Mouse (Mus musculus): ENCODE measurements around the gene Ndufs7. TPM values are rescaled to one million over a fixed set of nuclear protein-coding genes. Genes with fewer than 3 reads are reported as not detected.

Ndufs7 gene
- polyA plus RNA-seq, 1 experiment: 647 TPM

GRCm38 (mm10) chr10:80295618-80296425, 46.9 kb downstream of the Ndufs7 start, which contains the start of gene Apc2:
Gene Apc2 (plus strand): TSS chr10:80295977.
- H3K27me3 ChIP-seq (ENCODE audit: control insufficient read depth, insufficient read depth, low read length): peaks cover 10% of the 10 kb centered on the region; the same call in 1 of the 2 replicates
- TF ChIP-seq CTCF (IDR thresholded peaks at IDR 0.05; ENCODE audit: borderline replicate concordance, control insufficient read depth, extremely low read depth, insufficient read depth, low read length, poor library complexity) (peak; percentile 69; the same call in 1 of the 2 replicates), POLR2A (IDR thresholded peaks at IDR 0.05; ENCODE audit: control insufficient read depth, extremely low read depth, insufficient read depth, low read length, poor library complexity) (no peak; the same call in 1 of the 2 replicates)
- H3K36me3 ChIP-seq (ENCODE audit: control insufficient read depth, insufficient read depth, low read length): peaks cover 14% of the 10 kb centered on the region
- no peak within 1 kb of the TSS for H3K27ac ChIP-seq (ENCODE audit: control insufficient read depth, insufficient read depth, low read length)
- peaks cover 17% of the 10 kb centered on the region for H3K4me1 ChIP-seq (replicated peaks; ENCODE audit: control insufficient read depth, insufficient read depth, low read length)
- 9% methylated on average over 26 of the region's 26 CpGs for WGBS
- peak; percentile 70 for DNase-seq
- H3K4me3 ChIP-seq (ENCODE audit: control insufficient read depth, insufficient read depth, low read length): peak within 1 kb of the TSS; percentile 35

DNA sequence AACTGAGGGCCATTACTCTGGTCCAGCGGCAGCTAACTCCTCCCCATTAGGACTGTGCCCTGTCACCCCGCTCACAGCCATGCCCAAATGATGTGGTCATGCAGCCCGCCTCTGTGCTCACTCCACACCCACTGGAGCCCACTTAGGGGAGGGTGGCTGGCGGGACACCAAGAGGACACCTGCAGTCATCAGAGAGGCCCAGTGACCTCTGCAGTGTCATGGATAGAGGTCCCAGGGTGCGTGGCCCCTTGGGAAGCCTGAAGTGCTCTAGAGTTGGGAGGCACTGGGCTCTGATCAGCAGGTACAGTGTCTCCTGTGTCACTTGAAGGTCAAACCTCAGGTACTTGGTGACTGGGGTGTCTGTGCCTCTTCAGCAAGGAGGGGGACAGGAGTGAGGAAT, 47.9 kb downstream of the Ndufs7 start:
- no peak for DNase-seq
- no peak overlapping the region for H3K27ac ChIP-seq (ENCODE audit: control insufficient read depth, insufficient read depth, low read length)
- no peak overlapping the region for H3K4me3 ChIP-seq (ENCODE audit: control insufficient read depth, insufficient read depth, low read length)
- H3K27me3 ChIP-seq (ENCODE audit: control insufficient read depth, insufficient read depth, low read length): peaks cover 10% of the 10 kb centered on the region; the same call in 1 of the 2 replicates
- WGBS: 87% methylated on average over 5 of the region's 5 CpGs
- peaks cover 16% of the 10 kb centered on the region for H3K4me1 ChIP-seq (replicated peaks; ENCODE audit: control insufficient read depth, insufficient read depth, low read length)
- TF ChIP-seq CTCF (IDR thresholded peaks at IDR 0.05; ENCODE audit: borderline replicate concordance, control insufficient read depth, extremely low read depth, insufficient read depth, low read length, poor library complexity) (no peak), POLR2A (IDR thresholded peaks at IDR 0.05; ENCODE audit: control insufficient read depth, extremely low read depth, insufficient read depth, low read length, poor library complexity) (no peak)
- peaks cover 14% of the 10 kb centered on the region for H3K36me3 ChIP-seq (ENCODE audit: control insufficient read depth, insufficient read depth, low read length)

DNA sequence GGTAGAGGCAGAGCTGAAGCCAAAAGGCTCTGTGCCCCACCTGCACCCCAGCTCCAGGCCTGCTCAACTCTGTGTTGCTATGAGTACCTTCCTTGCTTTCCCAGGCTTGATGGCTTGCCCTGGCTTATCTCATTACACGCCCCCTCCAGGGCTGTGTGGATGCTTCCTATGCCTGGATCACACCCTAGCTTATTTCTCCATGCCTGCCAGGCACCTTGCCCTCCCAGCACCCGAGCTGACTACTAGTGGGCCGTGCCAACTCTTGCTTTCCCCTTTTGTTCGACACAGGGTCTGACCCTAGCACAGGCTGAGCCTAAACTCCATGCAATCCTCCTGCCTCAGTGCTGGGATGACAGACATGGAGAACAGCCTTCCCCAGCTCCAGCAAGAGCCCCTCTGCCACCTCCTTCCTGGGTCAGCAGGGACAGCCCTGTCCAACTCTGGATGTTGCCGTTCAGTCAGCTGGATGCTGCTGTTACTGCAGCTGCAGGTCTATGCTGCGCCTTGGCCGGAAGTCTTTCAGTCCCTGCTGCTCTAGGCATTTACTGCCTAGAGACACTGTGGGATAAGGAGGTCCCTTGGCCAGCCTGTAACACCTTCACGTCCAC, 48.7 kb downstream of the Ndufs7 start:
- H3K27ac ChIP-seq (ENCODE audit: control insufficient read depth, insufficient read depth, low read length): no peak overlapping the region
- H3K4me1 ChIP-seq (replicated peaks; ENCODE audit: control insufficient read depth, insufficient read depth, low read length): peaks cover 13% of the 10 kb centered on the region
- TF ChIP-seq POLR2A (IDR thresholded peaks at IDR 0.05; ENCODE audit: control insufficient read depth, extremely low read depth, insufficient read depth, low read length, poor library complexity): no peak
- no peak for TF ChIP-seq CTCF (IDR thresholded peaks at IDR 0.05; ENCODE audit: borderline replicate concordance, control insufficient read depth, extremely low read depth, insufficient read depth, low read length, poor library complexity)
- no peak overlapping the region for H3K4me3 ChIP-seq (ENCODE audit: control insufficient read depth, insufficient read depth, low read length)
- peaks cover 10% of the 10 kb centered on the region; the same call in 1 of the 2 replicates for H3K27me3 ChIP-seq (ENCODE audit: control insufficient read depth, insufficient read depth, low read length)
- DNase-seq: no peak
- WGBS: 74% methylated on average over 8 of the region's 8 CpGs
- peaks cover 14% of the 10 kb centered on the region for H3K36me3 ChIP-seq (ENCODE audit: control insufficient read depth, insufficient read depth, low read length)

GRCm38 (mm10) chr10:80298571-80299281, 49.8 kb downstream of the Ndufs7 start:
- WGBS: 18% methylated on average over 26 of the region's 26 CpGs
- no peak for TF ChIP-seq CTCF (IDR thresholded peaks at IDR 0.05; ENCODE audit: borderline replicate concordance, control insufficient read depth, extremely low read depth, insufficient read depth, low read length, poor library complexity)
- Histone ChIP-seq H3K27ac (ENCODE audit: control insufficient read depth, insufficient read depth, low read length) (no peak overlapping the region), H3K4me3 (ENCODE audit: control insufficient read depth, insufficient read depth, low read length) (no peak overlapping the region), H3K4me1 (replicated peaks; ENCODE audit: control insufficient read depth, insufficient read depth, low read length) (peaks cover 4% of the 10 kb centered on the region), H3K27me3 (ENCODE audit: control insufficient read depth, insufficient read depth, low read length) (peaks cover 10% of the 10 kb centered on the region; the same call in 1 of the 2 replicates), H3K36me3 (ENCODE audit: control insufficient read depth, insufficient read depth, low read length) (peaks cover 11% of the 10 kb centered on the region)
- no peak for DNase-seq

GRCm38 (mm10) chr10:80299301-80299700, 50.4 kb downstream of the Ndufs7 start:
- WGBS: 23% methylated on average over 15 of the region's 15 CpGs
- Histone ChIP-seq H3K27ac (ENCODE audit: control insufficient read depth, insufficient read depth, low read length) (no peak overlapping the region), H3K4me1 (replicated peaks; ENCODE audit: control insufficient read depth, insufficient read depth, low read length) (peaks cover 4% of the 10 kb centered on the region), H3K4me3 (ENCODE audit: control insufficient read depth, insufficient read depth, low read length) (no peak overlapping the region), H3K36me3 (ENCODE audit: control insufficient read depth, insufficient read depth, low read length) (peaks cover 5% of the 10 kb centered on the region), H3K27me3 (ENCODE audit: control insufficient read depth, insufficient read depth, low read length) (peaks cover 10% of the 10 kb centered on the region; the same call in 1 of the 2 replicates)
- DNase-seq: no peak
- TF ChIP-seq CTCF (IDR thresholded peaks at IDR 0.05; ENCODE audit: borderline replicate concordance, control insufficient read depth, extremely low read depth, insufficient read depth, low read length, poor library complexity) (no peak), POLR2A (IDR thresholded peaks at IDR 0.05; ENCODE audit: control insufficient read depth, extremely low read depth, insufficient read depth, low read length, poor library complexity) (no peak)

- Histone ChIP-seq H3K4me3 (ENCODE audit: control insufficient read depth, insufficient read depth, low read length) (no peak overlapping the region), H3K27me3 (ENCODE audit: control insufficient read depth, insufficient read depth, low read length) (peaks cover 12% of the 10 kb centered on the region; the same call in 1 of the 2 replicates), H3K27ac (ENCODE audit: control insufficient read depth, insufficient read depth, low read length) (no peak overlapping the region), H3K4me1 (replicated peaks; ENCODE audit: control insufficient read depth, insufficient read depth, low read length) (peaks cover 5% of the 10 kb centered on the region), H3K36me3 (ENCODE audit: control insufficient read depth, insufficient read depth, low read length) (no peaks in the 10 kb centered on the region)
- no peak for DNase-seq
- TF ChIP-seq CTCF (IDR thresholded peaks at IDR 0.05; ENCODE audit: borderline replicate concordance, control insufficient read depth, extremely low read depth, insufficient read depth, low read length, poor library complexity) (no peak), POLR2A (IDR thresholded peaks at IDR 0.05; ENCODE audit: control insufficient read depth, extremely low read depth, insufficient read depth, low read length, poor library complexity) (no peak)
- WGBS: 64% methylated on average over 10 of the region's 10 CpGs
Measured at GRCm38 (mm10) chr10:80299824-80300223, 50.9 kb downstream of the Ndufs7 start.

Data from thymus, adult 2 months (tissue).